Mouse (Mus musculus): Measurements from ENCODE around the gene Agtpbp1. TPM values are rescaled to one million over a fixed set of nuclear protein-coding genes. Genes with fewer than 3 reads are reported as not detected.

The Agtpbp1 gene
- polyA plus RNA-seq, 1 experiment: 10.1 TPM

DNA sequence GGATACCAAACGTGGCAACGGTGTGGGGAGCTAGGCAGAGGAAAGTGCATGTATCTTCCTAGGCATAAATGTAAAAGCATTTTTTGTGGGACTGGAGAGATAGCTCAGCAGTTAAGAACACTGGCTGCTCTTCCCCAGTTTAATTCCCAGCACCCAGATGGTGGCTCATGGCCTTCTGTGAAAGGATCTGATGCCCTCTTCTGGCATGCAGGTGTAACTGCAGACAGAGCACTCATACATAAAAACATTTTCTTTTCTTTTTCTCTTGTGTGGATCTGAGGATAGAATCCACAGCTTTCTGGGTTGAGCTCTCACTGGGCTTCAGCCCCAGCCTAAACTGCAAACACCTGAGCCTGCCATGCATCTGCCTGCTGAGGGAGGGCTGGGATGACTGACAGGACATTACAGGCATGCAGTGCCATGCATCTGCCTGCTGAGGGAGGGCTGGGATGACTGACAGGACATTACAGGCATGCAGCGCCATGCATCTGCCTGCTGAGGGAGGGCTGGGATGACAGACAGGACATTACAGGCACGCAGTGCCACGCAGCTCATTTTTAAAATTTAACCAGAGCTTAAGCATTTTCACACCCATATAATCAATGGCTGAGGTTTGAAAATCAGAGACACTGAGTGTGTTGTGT, 90.3 kb downstream of the Agtpbp1 start:
- H3K27me3 ChIP-seq (ENCODE audit: control insufficient read depth, insufficient read depth, insufficient read length): no peaks in the 10 kb centered on the region
- no peak overlapping the region for H3ac ChIP-seq (ENCODE audit: control insufficient read depth, insufficient read length)
- TF ChIP-seq MAX (IDR thresholded peaks at IDR 0.05; ENCODE audit: low read depth): no peak
- TF ChIP-seq USF1 (IDR thresholded peaks at IDR 0.05; ENCODE audit: low read depth): no peak
- no peak for TF ChIP-seq SRF (IDR thresholded peaks at IDR 0.05; ENCODE audit: control insufficient read depth, insufficient read length, low read depth)
- TF ChIP-seq TCF12 (IDR thresholded peaks at IDR 0.05; ENCODE audit: insufficient read depth, poor library complexity, severe bottlenecking): no peak
- no peak for TF ChIP-seq REST (IDR thresholded peaks at IDR 0.05; ENCODE audit: insufficient read depth, insufficient read length)
- no peak for TF ChIP-seq POLR2A (IDR thresholded peaks at IDR 0.05; ENCODE audit: insufficient read length, low read depth)
- TF ChIP-seq POLR2AphosphoS2 (IDR thresholded peaks at IDR 0.05; ENCODE audit: insufficient read length, low read depth): no peak
- no peak for TF ChIP-seq MYOG (IDR thresholded peaks at IDR 0.05; ENCODE audit: control insufficient read depth in 1 of 3, insufficient read depth in 1 of 3, insufficient read length in 2 of 3, low read depth in 2 of 3)
- no peak for TF ChIP-seq E2F4 (IDR thresholded peaks at IDR 0.05; ENCODE audit: insufficient read depth)
- TF ChIP-seq MYOD1 (IDR thresholded peaks at IDR 0.05; ENCODE audit: control insufficient read depth in 1 of 3, insufficient read length in 2 of 3, low read depth in 2 of 3): no peak
- no peak for TF ChIP-seq CEBPB (IDR thresholded peaks at IDR 0.05; ENCODE audit: insufficient read depth, poor library complexity, severe bottlenecking)
- TF ChIP-seq TCF3 (IDR thresholded peaks at IDR 0.05; ENCODE audit: insufficient read length, low read depth): no peak
- no peak overlapping the region for H3K4me2 ChIP-seq (ENCODE audit: low read depth)
- no peaks in the 10 kb centered on the region for H3K79me2 ChIP-seq (ENCODE audit: control insufficient read depth, insufficient read depth)
- H3K4me3 ChIP-seq: no peak overlapping the region
- H3K36me3 ChIP-seq (ENCODE audit: control insufficient read depth, insufficient read depth): peaks cover 19% of the 10 kb centered on the region

DNA sequence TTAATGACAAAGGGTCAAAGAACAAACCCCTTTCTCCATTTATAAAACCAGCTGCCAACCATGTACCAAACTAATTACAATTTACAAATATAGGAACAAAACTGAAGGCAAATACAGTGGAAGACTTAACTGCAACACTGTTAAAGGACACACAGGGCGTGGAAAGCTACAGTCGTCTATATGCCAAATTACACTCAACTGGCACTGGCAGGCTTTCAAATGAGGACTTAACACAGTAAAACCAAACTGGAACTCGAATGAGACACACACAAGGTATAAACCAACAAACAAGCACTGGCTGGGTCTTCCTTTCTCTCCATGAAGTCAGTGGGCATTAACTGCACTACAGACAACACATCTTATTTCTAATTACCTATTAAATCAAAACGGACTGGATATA, 94.3 kb downstream of the Agtpbp1 start:
- H3K36me3 ChIP-seq (ENCODE audit: control insufficient read depth, insufficient read depth): peaks cover 18% of the 10 kb centered on the region
- no peak overlapping the region for H3ac ChIP-seq (ENCODE audit: control insufficient read depth, insufficient read length)
- H3K27me3 ChIP-seq (ENCODE audit: control insufficient read depth, insufficient read depth, insufficient read length): no peaks in the 10 kb centered on the region
- no peak overlapping the region for H3K4me2 ChIP-seq (ENCODE audit: low read depth)
- TF ChIP-seq MYOG (IDR thresholded peaks at IDR 0.05; ENCODE audit: control insufficient read depth in 1 of 3, insufficient read depth in 1 of 3, insufficient read length in 2 of 3, low read depth in 2 of 3) (no peak), E2F4 (IDR thresholded peaks at IDR 0.05; ENCODE audit: insufficient read depth) (no peak), SRF (IDR thresholded peaks at IDR 0.05; ENCODE audit: control insufficient read depth, insufficient read length, low read depth) (no peak), USF1 (IDR thresholded peaks at IDR 0.05; ENCODE audit: low read depth) (no peak), POLR2A (IDR thresholded peaks at IDR 0.05; ENCODE audit: insufficient read length, low read depth) (no peak), MAX (IDR thresholded peaks at IDR 0.05; ENCODE audit: low read depth) (no peak), POLR2AphosphoS2 (IDR thresholded peaks at IDR 0.05; ENCODE audit: insufficient read length, low read depth) (no peak)
- no peak overlapping the region for H3K4me3 ChIP-seq
- no peaks in the 10 kb centered on the region for H3K79me2 ChIP-seq (ENCODE audit: control insufficient read depth, insufficient read depth)

DNA sequence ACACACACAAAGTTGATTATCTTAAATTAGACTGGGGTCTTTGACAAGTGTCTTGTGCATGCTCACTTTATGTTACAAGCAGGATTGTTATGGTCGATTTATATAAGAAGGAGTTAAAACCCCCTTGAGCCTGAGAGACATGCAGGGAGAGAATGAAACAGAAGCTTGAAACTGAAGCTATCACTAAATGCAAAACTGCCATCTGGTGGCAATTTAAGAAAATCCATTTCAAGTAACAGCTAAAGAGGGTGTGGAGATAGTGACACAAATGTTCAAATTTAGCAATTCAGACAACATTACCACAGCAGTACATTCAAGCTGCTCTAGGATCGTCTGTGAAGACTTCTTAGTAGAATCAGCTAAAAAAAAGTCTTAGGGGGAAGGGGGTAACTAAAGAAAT, 95.9 kb downstream of the Agtpbp1 start:
- Histone ChIP-seq H3K36me3 (ENCODE audit: control insufficient read depth, insufficient read depth) (peaks cover 7% of the 10 kb centered on the region), H3K4me2 (ENCODE audit: low read depth) (no peak overlapping the region), H3ac (ENCODE audit: control insufficient read depth, insufficient read length) (no peak overlapping the region), H3K4me3 (no peak overlapping the region), H3K79me2 (ENCODE audit: control insufficient read depth, insufficient read depth) (no peaks in the 10 kb centered on the region), H3K27me3 (ENCODE audit: control insufficient read depth, insufficient read depth, insufficient read length) (no peaks in the 10 kb centered on the region)
- TF ChIP-seq USF1 (IDR thresholded peaks at IDR 0.05; ENCODE audit: low read depth) (no peak), POLR2AphosphoS2 (IDR thresholded peaks at IDR 0.05; ENCODE audit: insufficient read length, low read depth) (no peak), TCF3 (IDR thresholded peaks at IDR 0.05; ENCODE audit: insufficient read length, low read depth) (no peak), SRF (IDR thresholded peaks at IDR 0.05; ENCODE audit: control insufficient read depth, insufficient read length, low read depth) (no peak), POLR2A (IDR thresholded peaks at IDR 0.05; ENCODE audit: insufficient read length, low read depth) (no peak), E2F4 (IDR thresholded peaks at IDR 0.05; ENCODE audit: insufficient read depth) (no peak), MAX (IDR thresholded peaks at IDR 0.05; ENCODE audit: low read depth) (no peak), TCF12 (IDR thresholded peaks at IDR 0.05; ENCODE audit: insufficient read depth, poor library complexity, severe bottlenecking) (no peak), REST (IDR thresholded peaks at IDR 0.05; ENCODE audit: insufficient read depth, insufficient read length) (no peak), MYOD1 (IDR thresholded peaks at IDR 0.05; ENCODE audit: control insufficient read depth in 1 of 3, insufficient read length in 2 of 3, low read depth in 2 of 3) (no peak), CEBPB (IDR thresholded peaks at IDR 0.05; ENCODE audit: insufficient read depth, poor library complexity, severe bottlenecking) (no peak), MYOG (IDR thresholded peaks at IDR 0.05; ENCODE audit: control insufficient read depth in 1 of 3, insufficient read depth in 1 of 3, insufficient read length in 2 of 3, low read depth in 2 of 3) (no peak)

DNA sequence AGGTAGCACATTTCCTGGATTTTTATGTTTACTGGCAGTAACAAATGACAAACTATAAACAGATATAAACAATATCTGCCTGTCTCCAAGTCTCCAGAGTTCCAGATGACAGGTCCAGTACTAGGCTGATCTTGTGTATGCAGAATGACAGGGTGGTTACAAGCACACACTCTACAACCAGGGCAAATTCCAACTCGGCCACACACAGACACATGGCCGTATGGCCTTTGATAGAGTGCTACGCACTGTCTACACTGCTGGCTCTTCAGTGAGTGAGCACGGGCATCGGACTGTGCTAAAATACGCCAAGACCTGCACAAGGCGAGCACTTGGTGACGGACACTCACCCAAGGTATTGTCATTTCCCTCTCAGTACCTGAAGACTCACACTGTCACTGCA, 97.7 kb downstream of the Agtpbp1 start:
- Histone ChIP-seq H3K36me3 (ENCODE audit: control insufficient read depth, insufficient read depth) (peaks cover 4% of the 10 kb centered on the region), H3K4me2 (ENCODE audit: low read depth) (no peak overlapping the region), H3K27me3 (ENCODE audit: control insufficient read depth, insufficient read depth, insufficient read length) (no peaks in the 10 kb centered on the region), H3K79me2 (ENCODE audit: control insufficient read depth, insufficient read depth) (no peaks in the 10 kb centered on the region), H3ac (ENCODE audit: control insufficient read depth, insufficient read length) (no peak overlapping the region), H3K4me3 (no peak overlapping the region)
- TF ChIP-seq MAX (IDR thresholded peaks at IDR 0.05; ENCODE audit: low read depth) (no peak), CEBPB (IDR thresholded peaks at IDR 0.05; ENCODE audit: insufficient read depth, poor library complexity, severe bottlenecking) (no peak), E2F4 (IDR thresholded peaks at IDR 0.05; ENCODE audit: insufficient read depth) (no peak), USF1 (IDR thresholded peaks at IDR 0.05; ENCODE audit: low read depth) (no peak), MYOG (IDR thresholded peaks at IDR 0.05; ENCODE audit: control insufficient read depth in 1 of 3, insufficient read depth in 1 of 3, insufficient read length in 2 of 3, low read depth in 2 of 3) (no peak), TCF3 (IDR thresholded peaks at IDR 0.05; ENCODE audit: insufficient read length, low read depth) (no peak), MYOD1 (IDR thresholded peaks at IDR 0.05; ENCODE audit: control insufficient read depth in 1 of 3, insufficient read length in 2 of 3, low read depth in 2 of 3) (no peak), TCF12 (IDR thresholded peaks at IDR 0.05; ENCODE audit: insufficient read depth, poor library complexity, severe bottlenecking) (no peak), POLR2A (IDR thresholded peaks at IDR 0.05; ENCODE audit: insufficient read length, low read depth) (no peak), REST (IDR thresholded peaks at IDR 0.05; ENCODE audit: insufficient read depth, insufficient read length) (no peak), SRF (IDR thresholded peaks at IDR 0.05; ENCODE audit: control insufficient read depth, insufficient read length, low read depth) (no peak), POLR2AphosphoS2 (IDR thresholded peaks at IDR 0.05; ENCODE audit: insufficient read length, low read depth) (no peak)
